Mouse (Mus musculus) subcutaneous adipose tissue, adult 2 months (tissue): ENCODE data around the gene Slc30a3. TPM values are rescaled to one million over a fixed set of nuclear protein-coding genes. Genes with fewer than 3 reads are reported as not detected.

Experiments used
- polyA plus RNA-seq: library from polyadenylated mRNA; depleted of rRNA; stranded (reverse); fragments of >200 nt; gene quantifications from 2 replicates; pipeline ENCODE4 v1.2.3, GENCODE M21; 2012; ENCODE audit warnings: low replicate concordance; rRNA removed

The Slc30a3 gene
- polyA plus RNA-seq = 0.12 TPM in 1 of 2 replicates, not detected in the other

GRCm38 (mm10) chr5:31108000-31108490, at the start of gene Slc30a3:
Gene Slc30a3, minus strand, starts transcription at chr5:31108237.

GRCm38 (mm10) chr5:31154152-31154553, 46.1 kb upstream of the Slc30a3 start, which contains the start of gene Mpv17:
Gene Mpv17, minus strand, starts transcription at chr5:31154251.

GRCm38 (mm10) chr5:31138241-31138967, 30.4 kb upstream of the Slc30a3 start, which contains the start of gene Ucn:
Gene Ucn, minus strand, starts transcription at chr5:31138829.

DNA sequence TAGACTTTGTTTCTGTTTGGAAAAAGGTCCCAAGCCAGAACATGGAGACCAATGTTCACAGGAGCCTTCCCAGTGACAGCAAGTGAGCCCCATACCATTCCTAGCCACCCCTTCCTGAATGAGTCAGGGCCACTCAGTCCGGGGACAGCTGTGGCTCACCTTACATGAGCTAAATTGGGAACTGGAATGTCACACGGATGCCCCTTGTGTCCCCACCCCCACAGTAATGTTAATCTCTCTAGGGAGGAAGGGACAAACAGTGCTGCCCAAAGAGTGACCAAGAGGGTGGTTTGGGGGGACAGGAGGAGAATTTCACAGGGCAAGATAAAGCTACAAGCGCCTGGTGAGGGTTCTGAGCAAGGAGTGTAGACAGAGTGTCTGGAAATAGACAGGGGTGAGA, 8.3 kb upstream of the Slc30a3 start, which contains the start of gene Trim54:
Trim54 (plus strand) TSS at position 359 of the 400 bp plus-strand sequence.

GRCm38 (mm10) chr5:31105814-31106335, 2.2 kb downstream of the Slc30a3 start, which contains the start of gene Dnajc5g:
Gene Dnajc5g, plus strand, starts transcription at chr5:31106285.

DNA sequence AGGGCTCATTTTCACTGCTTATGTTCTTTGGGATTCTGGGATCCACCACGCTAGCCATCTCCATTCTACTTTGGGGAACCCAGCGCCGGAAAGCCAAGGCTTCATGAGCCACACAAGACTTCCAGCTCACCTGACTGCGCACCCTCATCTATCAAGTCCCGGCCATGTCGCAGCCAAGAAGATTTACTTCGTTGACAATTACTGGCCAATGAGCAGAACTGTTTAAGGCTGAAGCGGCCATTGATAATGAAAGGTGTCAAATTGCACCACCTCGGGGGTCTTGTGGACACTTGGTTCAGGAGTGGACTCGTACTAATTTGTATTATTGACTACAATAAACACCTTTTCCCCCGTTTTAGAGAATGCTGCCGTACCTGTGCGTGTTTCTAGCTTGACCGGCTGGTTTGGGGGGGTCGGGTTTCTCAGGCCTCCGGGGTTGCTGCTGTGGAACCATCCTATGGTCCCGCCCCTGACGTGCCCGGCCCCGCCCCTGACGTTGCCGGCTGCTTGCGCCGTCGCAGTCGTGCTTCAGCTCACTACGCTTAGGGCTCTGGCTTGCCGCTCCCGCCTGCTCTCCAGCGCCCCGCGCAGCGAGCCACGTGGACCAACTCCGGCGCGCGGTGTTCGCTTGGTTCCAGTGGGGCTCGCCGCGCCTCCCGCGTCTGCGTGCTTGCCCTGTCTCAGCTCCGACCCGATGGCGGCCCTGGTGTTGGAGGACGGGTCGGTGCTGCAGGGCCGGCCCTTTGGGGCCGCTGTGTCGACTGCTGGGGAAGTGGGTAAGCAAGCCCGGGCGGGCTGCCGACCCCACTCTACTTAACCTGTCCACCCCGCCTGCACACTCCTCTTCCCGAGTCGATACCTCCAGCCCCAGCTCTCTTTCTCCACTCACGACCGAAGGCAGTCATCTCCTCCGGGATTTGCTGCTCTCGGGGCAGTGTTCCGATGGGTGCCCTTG, 53.5 kb downstream of the Slc30a3 start, which contains the start of gene Cad:
Cad (plus strand) TSS at position 520 of the 955 bp plus-strand sequence.

GRCm38 (mm10) chr5:31048763-31049641, 59.0 kb downstream of the Slc30a3 start, which contains the start of gene Slc5a6:
Gene Slc5a6, minus strand, starts transcription at chr5:31048924.

GRCm38 (mm10) chr5:31047848-31048762, 59.9 kb downstream of the Slc30a3 start, which contains the start of gene Atraid:
Gene Atraid, plus strand, starts transcription at chr5:31048312.

Other genes with a start within 250 kb of the Slc30a3 start
- gene Tmem214, start 240.2 kb downstream of the Slc30a3 start, polyA plus RNA-seq = 80.9 and 122 TPM in 2 replicates
- gene Agbl5, start 219.5 kb downstream of the Slc30a3 start, polyA plus RNA-seq = 7.7 and 21.6 TPM in 2 replicates
- 286 and 295 TPM in 2 replicates for gene Ost4, start 200.4 kb downstream of the Slc30a3 start, polyA plus RNA-seq
- gene Emilin1, start 194.8 kb downstream of the Slc30a3 start, polyA plus RNA-seq = 32.9 and 197 TPM in 2 replicates
- gene Khk, start 186.8 kb downstream of the Slc30a3 start, polyA plus RNA-seq = 35.3 and 66.7 TPM in 2 replicates
- 1.1 and 6.2 TPM in 2 replicates for gene Cgref1, start 162.6 kb downstream of the Slc30a3 start, polyA plus RNA-seq
- 289 and 327 TPM in 2 replicates for gene Preb, start 147.9 kb downstream of the Slc30a3 start, polyA plus RNA-seq
- 0.69 and 25.8 TPM in 2 replicates for gene Tcf23, start 139.6 kb downstream of the Slc30a3 start, polyA plus RNA-seq
- 209 and 273 TPM in 2 replicates for gene Atraid, start 59.9 kb downstream of the Slc30a3 start, polyA plus RNA-seq
- gene Slc5a6, start 59.3 kb downstream of the Slc30a3 start, polyA plus RNA-seq = 40.4 and 53.2 TPM in 2 replicates
- gene Cad, start 53.5 kb downstream of the Slc30a3 start, polyA plus RNA-seq = 21.5 and 75.0 TPM in 2 replicates
- not detected in 2 replicates for gene Dnajc5g, start 2.0 kb downstream of the Slc30a3 start, polyA plus RNA-seq
- gene Trim54, start 8.5 kb upstream of the Slc30a3 start, polyA plus RNA-seq = not detected in 2 replicates
- not detected in 2 replicates for gene Ucn, start 30.6 kb upstream of the Slc30a3 start, polyA plus RNA-seq
- gene Mpv17, start 46.0 kb upstream of the Slc30a3 start, polyA plus RNA-seq = 163 and 250 TPM in 2 replicates
- gene Gm29609, start 71.7 kb upstream of the Slc30a3 start, polyA plus RNA-seq = 4.4 and 5.4 TPM in 2 replicates
- 57.4 and 85.2 TPM in 2 replicates for gene Gtf3c2, start 71.9 kb upstream of the Slc30a3 start, polyA plus RNA-seq
- 108 and 112 TPM in 2 replicates for gene Snx17, start 85.0 kb upstream of the Slc30a3 start, polyA plus RNA-seq
- 39.2 and 59.8 TPM in 2 replicates for gene Eif2b4, start 85.2 kb upstream of the Slc30a3 start, polyA plus RNA-seq
- 34.3 and 47.6 TPM in 2 replicates for gene Zfp513, start 94.1 kb upstream of the Slc30a3 start, polyA plus RNA-seq
- gene Ppm1g, start 112.5 kb upstream of the Slc30a3 start, polyA plus RNA-seq = 30.0 and 90.9 TPM in 2 replicates
- gene Nrbp1, start 132.6 kb upstream of the Slc30a3 start, polyA plus RNA-seq = 140 and 206 TPM in 2 replicates
- gene Gm9970, start 133.0 kb upstream of the Slc30a3 start, polyA plus RNA-seq = 0.27 and 0.57 TPM in 2 replicates
- 9.7 and 58.7 TPM in 2 replicates for gene Krtcap3, start 143.5 kb upstream of the Slc30a3 start, polyA plus RNA-seq
- 40.7 and 63.3 TPM in 2 replicates for gene Ift172, start 182.9 kb upstream of the Slc30a3 start, polyA plus RNA-seq
- gene Fndc4, start 187.8 kb upstream of the Slc30a3 start, polyA plus RNA-seq = 7.7 and 46.5 TPM in 2 replicates
- 0.21 and 0.28 TPM in 2 replicates for gene Gckr, start 189.2 kb upstream of the Slc30a3 start, polyA plus RNA-seq